Mouse (Mus musculus): ENCODE data around the gene Mapt. TPM values are rescaled to one million over a fixed set of nuclear protein-coding genes. Genes with fewer than 3 reads are reported as not detected.

The Mapt gene
- total and polyA plus RNA-seq, 2 experiments = 1.4 to 1.6 TPM

GRCm38 (mm10) chr11:104190008-104190407 is 41.2 kb upstream of the Mapt start:
- 63% methylated on average over 2 of the region's 2 CpGs for WGBS
- H3K9ac ChIP-seq (ENCODE audit: low read depth, low read length) = no peak overlapping the region
- DNase-seq (ENCODE audit: extremely low read depth, low read depth, low spot score) = no peak
- H3K4me1 ChIP-seq (ENCODE audit: control insufficient read depth, insufficient read depth, low read length) = no peaks in the 10 kb centered on the region
- no peaks in the 10 kb centered on the region for H3K36me3 ChIP-seq (ENCODE audit: control insufficient read depth, insufficient read depth, low read length)
- H3K79me2 ChIP-seq (ENCODE audit: control insufficient read depth, insufficient read depth, low read length) = no peaks in the 10 kb centered on the region
- no peak overlapping the region for H3K27ac ChIP-seq (replicated peaks; ENCODE audit: insufficient read depth, low read depth, low read length)
- no peak for TF ChIP-seq POLR2A (IDR thresholded peaks at IDR 0.05; ENCODE audit: extremely low read depth, insufficient read depth, low read length)
- TF ChIP-seq CTCF (IDR thresholded peaks at IDR 0.05; ENCODE audit: low read depth, low read length) = no peak
- no peak overlapping the region for H3K4me3 ChIP-seq (ENCODE audit: insufficient read depth, low read depth, low read length)
- no peaks in the 10 kb centered on the region for H3K27me3 ChIP-seq (ENCODE audit: control insufficient read depth, insufficient read depth, low read length)

- H3K27me3 ChIP-seq (ENCODE audit: control insufficient read depth, insufficient read depth, low read length) = peaks cover 4% of the 10 kb centered on the region; the same call in 1 of the 2 replicates
- no peak overlapping the region for H3K27ac ChIP-seq (replicated peaks; ENCODE audit: insufficient read depth, low read depth, low read length)
- no peak for DNase-seq (ENCODE audit: extremely low read depth, low read depth, low spot score)
- no peak for TF ChIP-seq CTCF (IDR thresholded peaks at IDR 0.05; ENCODE audit: low read depth, low read length)
- TF ChIP-seq POLR2A (IDR thresholded peaks at IDR 0.05; ENCODE audit: extremely low read depth, insufficient read depth, low read length) = no peak
- 70% methylated on average over 11 of the region's 11 CpGs for WGBS
- no peaks in the 10 kb centered on the region for H3K36me3 ChIP-seq (ENCODE audit: control insufficient read depth, insufficient read depth, low read length)
- H3K4me1 ChIP-seq (ENCODE audit: control insufficient read depth, insufficient read depth, low read length) = no peaks in the 10 kb centered on the region
- no peaks in the 10 kb centered on the region for H3K79me2 ChIP-seq (ENCODE audit: control insufficient read depth, insufficient read depth, low read length)
- no peak overlapping the region for H3K4me3 ChIP-seq (ENCODE audit: insufficient read depth, low read depth, low read length)
- no peak overlapping the region for H3K9ac ChIP-seq (ENCODE audit: low read depth, low read length)
Observed at GRCm38 (mm10) chr11:104195382-104195781, 35.8 kb upstream of the Mapt start.

- no peak overlapping the region for H3K9ac ChIP-seq (ENCODE audit: low read depth, low read length)
- 13% methylated on average over 9 of the region's 9 CpGs for WGBS
- H3K36me3 ChIP-seq (ENCODE audit: control insufficient read depth, insufficient read depth, low read length) = no peaks in the 10 kb centered on the region
- no peaks in the 10 kb centered on the region for H3K79me2 ChIP-seq (ENCODE audit: control insufficient read depth, insufficient read depth, low read length)
- no peak overlapping the region for H3K4me3 ChIP-seq (ENCODE audit: insufficient read depth, low read depth, low read length)
- H3K27me3 ChIP-seq (ENCODE audit: control insufficient read depth, insufficient read depth, low read length) = peaks cover 7% of the 10 kb centered on the region; the same call in 1 of the 2 replicates
- peak; percentile 53 for DNase-seq (ENCODE audit: extremely low read depth, low read depth, low spot score)
- H3K27ac ChIP-seq (replicated peaks; ENCODE audit: insufficient read depth, low read depth, low read length) = no peak overlapping the region
- no peaks in the 10 kb centered on the region for H3K4me1 ChIP-seq (ENCODE audit: control insufficient read depth, insufficient read depth, low read length)
- peak; percentile 80 for TF ChIP-seq CTCF (IDR thresholded peaks at IDR 0.05; ENCODE audit: low read depth, low read length)
- no peak for TF ChIP-seq POLR2A (IDR thresholded peaks at IDR 0.05; ENCODE audit: extremely low read depth, insufficient read depth, low read length)
Observed at GRCm38 (mm10) chr11:104195791-104196190, 35.4 kb upstream of the Mapt start.

GRCm38 (mm10) chr11:104197861-104198260 is 33.3 kb upstream of the Mapt start:
- DNase-seq (ENCODE audit: extremely low read depth, low read depth, low spot score) = no peak
- Histone ChIP-seq H3K9ac (ENCODE audit: low read depth, low read length) (no peak overlapping the region), H3K36me3 (ENCODE audit: control insufficient read depth, insufficient read depth, low read length) (no peaks in the 10 kb centered on the region), H3K27me3 (ENCODE audit: control insufficient read depth, insufficient read depth, low read length) (peaks cover 7% of the 10 kb centered on the region; the same call in 1 of the 2 replicates), H3K27ac (replicated peaks; ENCODE audit: insufficient read depth, low read depth, low read length) (no peak overlapping the region), H3K4me1 (ENCODE audit: control insufficient read depth, insufficient read depth, low read length) (no peaks in the 10 kb centered on the region), H3K79me2 (ENCODE audit: control insufficient read depth, insufficient read depth, low read length) (no peaks in the 10 kb centered on the region), H3K4me3 (ENCODE audit: insufficient read depth, low read depth, low read length) (no peak overlapping the region)
- WGBS = 4% methylated on average over 10 of the region's 10 CpGs
- TF ChIP-seq CTCF (IDR thresholded peaks at IDR 0.05; ENCODE audit: low read depth, low read length) (no peak), POLR2A (IDR thresholded peaks at IDR 0.05; ENCODE audit: extremely low read depth, insufficient read depth, low read length) (no peak)

GRCm38 (mm10) chr11:104203271-104203670 is 27.9 kb upstream of the Mapt start:
- H3K36me3 ChIP-seq (ENCODE audit: control insufficient read depth, insufficient read depth, low read length) = no peaks in the 10 kb centered on the region
- no peak overlapping the region for H3K27ac ChIP-seq (replicated peaks; ENCODE audit: insufficient read depth, low read depth, low read length)
- H3K4me1 ChIP-seq (ENCODE audit: control insufficient read depth, insufficient read depth, low read length) = no peaks in the 10 kb centered on the region
- WGBS = 72% methylated on average over 3 of the region's 3 CpGs
- TF ChIP-seq CTCF (IDR thresholded peaks at IDR 0.05; ENCODE audit: low read depth, low read length) (no peak), POLR2A (IDR thresholded peaks at IDR 0.05; ENCODE audit: extremely low read depth, insufficient read depth, low read length) (no peak)
- no peak overlapping the region for H3K4me3 ChIP-seq (ENCODE audit: insufficient read depth, low read depth, low read length)
- H3K9ac ChIP-seq (ENCODE audit: low read depth, low read length) = no peak overlapping the region
- H3K27me3 ChIP-seq (ENCODE audit: control insufficient read depth, insufficient read depth, low read length) = peaks cover 2% of the 10 kb centered on the region; the same call in 1 of the 2 replicates
- DNase-seq (ENCODE audit: extremely low read depth, low read depth, low spot score) = no peak
- H3K79me2 ChIP-seq (ENCODE audit: control insufficient read depth, insufficient read depth, low read length) = no peaks in the 10 kb centered on the region

- TF ChIP-seq POLR2A (IDR thresholded peaks at IDR 0.05; ENCODE audit: extremely low read depth, insufficient read depth, low read length) = no peak
- TF ChIP-seq CTCF (IDR thresholded peaks at IDR 0.05; ENCODE audit: low read depth, low read length) = no peak
- no peaks in the 10 kb centered on the region for H3K36me3 ChIP-seq (ENCODE audit: control insufficient read depth, insufficient read depth, low read length)
- DNase-seq (ENCODE audit: extremely low read depth, low read depth, low spot score) = no peak
- no peak overlapping the region for H3K9ac ChIP-seq (ENCODE audit: low read depth, low read length)
- no peaks in the 10 kb centered on the region; the same call in 1 of the 2 replicates for H3K27me3 ChIP-seq (ENCODE audit: control insufficient read depth, insufficient read depth, low read length)
- no peaks in the 10 kb centered on the region for H3K79me2 ChIP-seq (ENCODE audit: control insufficient read depth, insufficient read depth, low read length)
- no peaks in the 10 kb centered on the region for H3K4me1 ChIP-seq (ENCODE audit: control insufficient read depth, insufficient read depth, low read length)
- 74% methylated on average over 4 of the region's 4 CpGs for WGBS
- H3K4me3 ChIP-seq (ENCODE audit: insufficient read depth, low read depth, low read length) = no peak overlapping the region
- H3K27ac ChIP-seq (replicated peaks; ENCODE audit: insufficient read depth, low read depth, low read length) = no peak overlapping the region
Observed at GRCm38 (mm10) chr11:104206573-104206972, 24.6 kb upstream of the Mapt start.
